Mouse (Mus musculus): ENCODE data around the gene Stox2.

Stox2 gene

GRCm38 (mm10) chr8:47182292-47182691 is 263.9 kb downstream of the Stox2 start:
- DNase-seq (ENCODE audit: low spot score in 2 of 2), result no peak

DNA sequence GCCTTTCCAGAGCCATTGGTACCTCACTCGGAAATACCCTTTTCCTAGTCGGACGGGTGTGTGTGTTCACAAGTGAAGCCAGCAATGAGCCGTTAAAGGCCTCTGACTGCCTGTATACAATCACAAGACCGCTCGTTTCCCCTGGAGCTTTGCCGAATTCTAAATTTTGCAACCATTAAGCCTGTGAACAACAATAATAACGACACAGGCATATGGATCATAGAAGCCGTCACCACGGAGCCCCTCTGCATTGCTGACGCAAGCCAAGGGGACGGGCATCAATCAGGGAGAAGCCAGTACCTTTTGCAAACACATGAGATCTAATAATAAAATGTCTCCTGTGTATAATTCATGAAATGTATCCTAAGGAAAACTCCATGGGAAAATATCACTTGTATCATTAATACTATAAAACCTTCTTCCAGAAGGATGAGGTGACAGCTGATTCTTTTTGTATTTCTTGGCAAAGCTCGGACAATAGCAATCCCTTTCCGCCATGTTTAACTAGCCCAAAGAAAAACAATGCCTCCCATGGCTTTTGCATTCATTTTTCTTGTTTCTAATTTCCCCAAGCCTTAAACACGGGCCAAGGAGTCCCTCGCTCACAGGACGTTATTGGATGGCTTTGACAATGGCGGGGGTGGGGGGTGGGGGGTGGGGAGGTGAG is 265.0 kb downstream of the Stox2 start:
- DNase-seq (ENCODE audit: low spot score in 2 of 2), result no peak

GRCm38 (mm10) chr8:47180181-47180580 is 266.0 kb downstream of the Stox2 start:
- DNase-seq (ENCODE audit: low spot score in 2 of 2), result no peak

DNA sequence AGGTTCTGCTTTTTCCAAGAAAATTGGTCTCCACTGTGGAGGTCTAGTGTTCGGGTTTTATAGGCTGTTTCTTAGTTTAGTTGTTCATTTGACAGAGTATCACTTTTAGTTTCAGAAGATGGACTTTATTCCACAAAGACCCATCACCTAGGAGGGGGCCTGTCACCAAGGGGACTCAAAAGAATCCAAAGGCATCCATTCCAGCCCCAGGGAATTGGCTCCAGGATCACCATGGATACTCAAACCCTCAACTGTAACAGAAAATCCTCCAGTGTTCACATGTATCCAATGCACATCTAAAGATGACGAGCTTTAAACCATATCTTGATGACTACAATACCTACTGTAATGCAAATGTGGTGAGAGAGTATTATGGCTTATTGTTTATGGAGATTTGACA is 267.4 kb downstream of the Stox2 start:
- DNase-seq (ENCODE audit: low spot score in 2 of 2), result no peak

- DNase-seq (ENCODE audit: low spot score in 2 of 2), result no peak
Measured at GRCm38 (mm10) chr8:47173823-47174222, 272.3 kb downstream of the Stox2 start.

DNA sequence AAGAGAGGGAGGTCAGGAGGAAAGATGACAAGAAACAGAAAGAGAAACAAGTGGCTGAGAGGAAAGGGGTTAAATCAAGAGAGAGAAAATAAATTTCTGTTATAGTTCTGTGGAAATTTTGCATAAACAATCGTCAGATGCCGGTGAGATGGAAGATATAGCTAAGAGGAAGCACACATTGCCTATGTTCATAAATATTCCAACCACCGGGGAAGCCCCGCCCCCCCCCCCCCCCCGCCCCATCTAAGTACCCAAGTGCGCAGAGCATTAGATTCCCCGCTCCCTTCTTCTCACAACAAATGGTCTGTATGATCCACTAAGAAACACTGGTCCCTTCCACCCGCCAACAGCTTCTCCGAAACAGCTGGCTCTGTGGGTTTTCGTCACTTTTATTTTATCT is 273.3 kb downstream of the Stox2 start:
- no peak for DNase-seq (ENCODE audit: low spot score in 2 of 2)

- no peak for DNase-seq (ENCODE audit: low spot score in 2 of 2)
Measured at GRCm38 (mm10) chr8:47160688-47161087, 285.5 kb downstream of the Stox2 start.

GRCm38 (mm10) chr8:47154521-47154920 is 291.6 kb downstream of the Stox2 start:
- no peak for DNase-seq (ENCODE audit: low spot score in 2 of 2)

GRCm38 (mm10) chr8:47145258-47145657 is 300.9 kb downstream of the Stox2 start:
- no peak for DNase-seq (ENCODE audit: low spot score in 2 of 2)

- no peak for DNase-seq (ENCODE audit: low spot score in 2 of 2)
Measured at GRCm38 (mm10) chr8:47136047-47136446, 310.1 kb downstream of the Stox2 start.

DNA sequence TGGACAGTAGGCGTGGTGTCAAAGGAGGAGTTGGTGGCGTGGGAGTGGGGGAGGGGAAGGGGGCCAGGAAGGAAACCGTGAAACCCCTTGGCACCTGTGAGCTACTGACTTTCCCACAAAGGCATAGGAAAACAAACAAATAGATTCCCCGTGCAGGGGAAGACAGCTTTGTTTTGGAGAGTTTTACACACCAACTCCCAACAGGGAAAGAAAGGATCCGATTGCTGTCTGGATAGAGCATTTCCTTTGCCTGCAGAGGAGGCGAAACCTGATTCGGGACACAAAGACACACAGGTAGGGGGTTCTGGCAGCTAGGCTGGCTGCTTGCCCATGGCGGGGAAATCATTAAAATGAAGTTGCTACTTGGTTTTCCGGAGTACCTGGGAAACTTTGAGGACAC is 310.6 kb downstream of the Stox2 start:
- DNase-seq (ENCODE audit: low spot score in 2 of 2), result no peak

DNA sequence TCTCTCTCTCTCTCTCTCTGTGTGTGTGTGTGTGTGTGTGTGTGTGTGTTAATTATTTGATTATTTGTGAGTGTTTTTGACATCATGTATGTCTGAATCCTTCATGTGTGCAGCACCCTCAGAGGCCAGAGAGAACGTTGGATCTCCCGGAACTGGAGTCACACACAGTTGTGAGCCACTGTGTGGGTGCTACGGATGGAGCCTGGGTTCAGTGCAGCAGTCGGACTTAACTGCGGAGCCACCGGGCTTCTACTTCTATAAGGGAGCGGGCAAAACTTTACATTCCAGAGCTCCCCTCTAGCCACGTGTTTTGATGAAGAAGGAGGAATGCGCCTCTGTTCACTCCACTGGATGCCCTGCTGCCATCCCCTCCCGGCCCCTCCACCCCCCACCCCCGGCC is 311.4 kb downstream of the Stox2 start:
- DNase-seq (ENCODE audit: low spot score in 2 of 2), result no peak

DNA sequence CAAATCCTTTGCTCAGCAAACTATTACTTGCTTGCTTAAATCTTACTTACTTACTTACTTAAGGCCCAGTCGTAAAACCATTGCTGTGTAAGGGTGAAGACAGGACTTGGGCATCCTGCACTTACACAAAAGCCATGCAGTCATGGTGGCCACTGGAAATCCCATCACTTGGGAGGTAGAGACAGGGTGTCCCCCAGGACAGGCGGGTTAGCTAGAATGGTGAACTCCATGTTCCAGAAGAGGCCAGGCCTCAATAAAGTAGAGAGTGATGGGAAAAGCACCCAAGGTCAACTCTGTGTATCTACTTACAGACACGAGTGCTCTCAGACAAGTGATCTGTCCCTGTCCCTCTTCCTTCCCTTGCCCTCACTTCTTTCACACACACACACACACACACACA is 312.8 kb downstream of the Stox2 start:
- DNase-seq (ENCODE audit: low spot score in 2 of 2), result no peak
